Mouse (Mus musculus) lung, postnatal 0 days (tissue): ENCODE results near the gene Borcs8.

Source experiments
- CTCF ChIP-seq: IDR thresholded peaks from 2 replicates; pipeline ENCODE4 v1.5.1; 2016; ENCODE audit warnings: antibody characterized with exemption, mild to moderate bottlenecking
- EP300 ChIP-seq: IDR thresholded peaks from 2 replicates; pipeline ENCODE4 v1.6.1; 2016; ENCODE audit warnings: antibody characterized with exemption, mild to moderate bottlenecking, control low read depth

DNA sequence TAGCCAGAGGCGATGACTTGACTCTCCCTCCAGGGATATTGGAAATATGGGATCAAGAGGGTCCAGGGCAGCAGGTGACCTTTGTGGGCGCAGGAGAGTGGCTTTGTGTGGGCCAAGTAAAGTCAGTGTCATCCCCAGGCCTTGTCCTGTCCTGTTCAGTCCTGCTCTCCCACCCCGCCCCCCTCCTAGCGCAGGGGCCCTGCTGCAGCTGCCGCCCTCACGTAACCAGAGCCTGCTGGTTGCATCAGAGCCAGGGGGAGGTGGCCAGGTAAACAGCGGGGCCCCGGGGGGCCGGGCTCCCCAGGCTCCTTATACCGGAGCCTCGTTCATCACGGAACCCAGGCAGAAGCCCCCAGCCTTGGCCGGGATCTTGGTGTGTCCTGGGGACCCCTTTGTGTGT lies 10.9 kb downstream of the Borcs8 start:
- no peak for TF ChIP-seq CTCF
- no peak for TF ChIP-seq EP300
